Mouse (Mus musculus) urinary bladder, adult 18-20 months (tissue): ENCODE measurements around the gene Col28a1.
"Not testable (repeated sequence)": the region's sequence is repeated elsewhere in the genome, so short reads cannot be mapped to it uniquely, and the experiment has no call there.

ENCODE experiments used
- DNase-seq, 2 experiments: peaks; one replicate each; pipeline ENCODE4 v3.0.0; 2022; ENCODE audit warnings: low spot score in 2 of 2, mixed read lengths in 2 of 2

The Col28a1 gene

GRCm38 (mm10) chr6:8023527-8023926 lies 168.9 kb downstream of the Col28a1 start:
- DNase-seq: no peak

GRCm38 (mm10) chr6:7994736-7995135 lies 197.7 kb downstream of the Col28a1 start:
- no peak for DNase-seq

GRCm38 (mm10) chr6:7983646-7983979 lies 208.8 kb downstream of the Col28a1 start:
- DNase-seq: peak; percentile 30 to 50

GRCm38 (mm10) chr6:7982958-7983645 lies 209.3 kb downstream of the Col28a1 start:
- DNase-seq: not testable (repeated sequence)

GRCm38 (mm10) chr6:7971020-7971760 lies 221.2 kb downstream of the Col28a1 start:
- DNase-seq: no peak

- no peak for DNase-seq
Observed at GRCm38 (mm10) chr6:7969376-7969775, 223.0 kb downstream of the Col28a1 start.

- no peak for DNase-seq
Observed at GRCm38 (mm10) chr6:7965833-7966522, 226.4 kb downstream of the Col28a1 start.

GRCm38 (mm10) chr6:7962749-7963148 lies 229.7 kb downstream of the Col28a1 start:
- no peak for DNase-seq

- no peak for DNase-seq
Observed at GRCm38 (mm10) chr6:7952208-7952607, 240.2 kb downstream of the Col28a1 start.

GRCm38 (mm10) chr6:7951778-7952177 lies 240.6 kb downstream of the Col28a1 start:
- DNase-seq: no peak
